Mouse (Mus musculus) kidney, embryonic 14.5 days (tissue): ENCODE data around the gene Exoc3l2. TPM values are rescaled to one million over a fixed set of nuclear protein-coding genes. Genes with fewer than 3 reads are reported as not detected.

ENCODE experiments used
- ATAC-seq: fragments of 200-750 bp; cut with Nextera tagmentation; 2 replicates; pipeline ENCODE4 v1.8.0; 2017; ENCODE audit warnings: moderate number of reproducible peaks, mild to moderate bottlenecking, moderate TSS enrichment, moderate library complexity; ENCODE audit not compliant: low FRiP score, low TSS enrichment
- H3K27ac ChIP-seq: fragments of 300-500 bp; sonication (generic); 2 replicates; pipeline ENCODE4 v1.5.1; 2014; ENCODE audit warnings: low read depth, mild to moderate bottlenecking, low read length, moderate library complexity, mixed read lengths
- H3K27me3 ChIP-seq: fragments of 300-500 bp; sonication (generic); 2 replicates; pipeline ENCODE4 v1.6.1; 2014; ENCODE audit warnings: mild to moderate bottlenecking, low read length; ENCODE audit not compliant: control insufficient read depth, insufficient read depth
- H3K36me3 ChIP-seq: fragments of 300-500 bp; sonication (generic); 2 replicates; pipeline ENCODE4 v1.6.1; 2014; ENCODE audit warnings: low read length, mixed read lengths; ENCODE audit not compliant: control insufficient read depth, insufficient read depth
- H3K4me1 ChIP-seq: fragments of 300-500 bp; sonication (generic); 2 replicates; pipeline ENCODE4 v1.6.1; 2014; ENCODE audit warnings: low read length, mixed read lengths; ENCODE audit not compliant: control insufficient read depth, insufficient read depth
- H3K4me2 ChIP-seq: fragments of 300-500 bp; sonication (generic); replicated peaks from 2 replicates; pipeline ENCODE4 v1.6.1; 2014; ENCODE audit warnings: low read depth, mild to moderate bottlenecking, low read length
- H3K4me3 ChIP-seq: fragments of 300-500 bp; sonication (generic); 2 replicates; pipeline ENCODE4 v1.5.1; 2014; ENCODE audit warnings: mild to moderate bottlenecking, low read length
- H3K9ac ChIP-seq: fragments of 300-500 bp; sonication (generic); 2 replicates; pipeline ENCODE4 v1.6.1; 2014; ENCODE audit warnings: low read depth, mild to moderate bottlenecking, low read length, moderate library complexity
- H3K9me3 ChIP-seq: fragments of 300-500 bp; sonication (generic); 2 replicates; pipeline ENCODE4 v1.6.1; 2016; ENCODE audit warnings: low read length; ENCODE audit not compliant: control insufficient read depth
- WGBS: fragments of 180-500 bp; shearing (Covaris S2); extraction: QIAGEN DNeasy Blood & Tissue Kit; methylation state at CpG from one replicate; pipeline ENCODE4 v1.1.7; 2014; 5-methylcytosine and 5-hydroxymethylcytosine counted together
- polyA plus RNA-seq: library from polyadenylated mRNA; unstranded; fragments of >200 nt; fragmentation: Nextera tagmentation; extraction: Ambion mirVana; gene quantifications from 2 replicates; pipeline ENCODE4 v1.2.1, GENCODE M21; 2014

Gene Exoc3l2
- polyA plus RNA-seq, 1 experiment from 2014 or later = 3.5 TPM

GRCm38 (mm10) chr7:19489525-19489924, 26.4 kb downstream of the Exoc3l2 start:
- peak overlapping the region; percentile 28 for H3K4me3 ChIP-seq
- no peak overlapping the region for H3K9ac ChIP-seq
- H3K4me2 ChIP-seq = peak overlapping the region; percentile 39
- 13% methylated on average over 31 of the region's 31 CpGs for WGBS
- peak; percentile 25; the same call in 1 of the 2 replicates for ATAC-seq
- 0 out of 2 replicates have a peak, but pooled peaks cover 6% of the 10 kb centered on the region for H3K4me1 ChIP-seq
- no peaks in the 10 kb centered on the region for H3K9me3 ChIP-seq
- H3K36me3 ChIP-seq = no peaks in the 10 kb centered on the region
- no peak overlapping the region for H3K27ac ChIP-seq
- H3K27me3 ChIP-seq = peaks cover 38% of the 10 kb centered on the region

GRCm38 (mm10) chr7:19491731-19492130, 28.6 kb downstream of the Exoc3l2 start:
- H3K9ac ChIP-seq = peak overlapping the region; percentile 25; the same call in 1 of the 2 replicates
- H3K27me3 ChIP-seq = peaks cover 37% of the 10 kb centered on the region
- H3K4me2 ChIP-seq = peak overlapping the region; percentile 37
- 6% methylated on average over 26 of the region's 26 CpGs for WGBS
- H3K27ac ChIP-seq = peak overlapping the region; percentile 19; the same call in 1 of the 2 replicates
- 0 out of 2 replicates have a peak, but pooled peaks cover 10% of the 10 kb centered on the region for H3K4me1 ChIP-seq
- no peaks in the 10 kb centered on the region for H3K36me3 ChIP-seq
- no peaks in the 10 kb centered on the region for H3K9me3 ChIP-seq
- peak overlapping the region; percentile 16 for H3K4me3 ChIP-seq
- ATAC-seq = 0 out of 2 replicates have a peak, but pooled peaks have one; percentile 18

GRCm38 (mm10) chr7:19494751-19495474, 31.8 kb downstream of the Exoc3l2 start:
- H3K9me3 ChIP-seq = no peaks in the 10 kb centered on the region
- 0 out of 2 replicates have a peak, but pooled peaks cover 10% of the 10 kb centered on the region for H3K4me1 ChIP-seq
- no peak overlapping the region for H3K4me3 ChIP-seq
- WGBS = 88% methylated on average over 25 of the region's 25 CpGs
- H3K4me2 ChIP-seq = no peak overlapping the region
- no peak overlapping the region for H3K27ac ChIP-seq
- H3K9ac ChIP-seq = no peak overlapping the region; the same call in 1 of the 2 replicates
- H3K36me3 ChIP-seq = no peaks in the 10 kb centered on the region
- peaks cover 21% of the 10 kb centered on the region for H3K27me3 ChIP-seq
- ATAC-seq = no peak

GRCm38 (mm10) chr7:19495521-19496213, 32.5 kb downstream of the Exoc3l2 start:
- no peak overlapping the region for H3K4me3 ChIP-seq
- no peak overlapping the region for H3K4me2 ChIP-seq
- H3K36me3 ChIP-seq = no peaks in the 10 kb centered on the region
- H3K9me3 ChIP-seq = no peaks in the 10 kb centered on the region
- 0 out of 2 replicates have a peak, but pooled peaks cover 10% of the 10 kb centered on the region for H3K4me1 ChIP-seq
- H3K27ac ChIP-seq = no peak overlapping the region
- ATAC-seq = no peak; the same call in 1 of the 2 replicates
- no peak overlapping the region for H3K9ac ChIP-seq
- WGBS = 44% methylated on average over 20 of the region's 20 CpGs
- H3K27me3 ChIP-seq = peaks cover 15% of the 10 kb centered on the region

GRCm38 (mm10) chr7:19496214-19496555, 33.1 kb downstream of the Exoc3l2 start:
- H3K9me3 ChIP-seq = no peaks in the 10 kb centered on the region
- ATAC-seq = no peak
- H3K4me1 ChIP-seq = 0 out of 2 replicates have a peak, but pooled peaks cover 10% of the 10 kb centered on the region
- H3K4me3 ChIP-seq = no peak overlapping the region
- H3K27me3 ChIP-seq = peaks cover 10% of the 10 kb centered on the region
- H3K27ac ChIP-seq = no peak overlapping the region
- WGBS = 57% methylated on average over 5 of the region's 5 CpGs
- no peak overlapping the region for H3K4me2 ChIP-seq
- H3K9ac ChIP-seq = no peak overlapping the region
- H3K36me3 ChIP-seq = no peaks in the 10 kb centered on the region

- 25% methylated on average over 4 of the region's 4 CpGs for WGBS
- no peak for ATAC-seq
- no peak overlapping the region for H3K4me2 ChIP-seq
These were observed 35.2 kb downstream of the Exoc3l2 start for GRCm38 (mm10) chr7:19498326-19498725.

GRCm38 (mm10) chr7:19500420-19501363, 37.6 kb downstream of the Exoc3l2 start:
- H3K4me1 ChIP-seq = 0 out of 2 replicates have a peak, but pooled peaks cover 2% of the 10 kb centered on the region
- no peaks in the 10 kb centered on the region for H3K36me3 ChIP-seq
- no peak overlapping the region for H3K4me2 ChIP-seq
- no peak overlapping the region for H3K27ac ChIP-seq
- ATAC-seq = no peak
- H3K4me3 ChIP-seq = no peak overlapping the region
- no peaks in the 10 kb centered on the region for H3K27me3 ChIP-seq
- H3K9ac ChIP-seq = no peak overlapping the region
- 71% methylated on average over 12 of the region's 12 CpGs for WGBS
- no peaks in the 10 kb centered on the region for H3K9me3 ChIP-seq

More at GRCm38 (mm10) chr7:19498326-19498725, 35.2 kb downstream of the Exoc3l2 start:
- Histone ChIP-seq H3K4me3 (no peak overlapping the region), H3K9ac (no peak overlapping the region), H3K9me3 (no peaks in the 10 kb centered on the region), H3K4me1 (0 out of 2 replicates have a peak, but pooled peaks cover 4% of the 10 kb centered on the region), H3K27ac (no peak overlapping the region), H3K36me3 (no peaks in the 10 kb centered on the region), H3K27me3 (no peaks in the 10 kb centered on the region)

GRCm38 (mm10) chr7:19501658-19502057, 38.5 kb downstream of the Exoc3l2 start:
- H3K36me3 ChIP-seq = no peaks in the 10 kb centered on the region
- no peak overlapping the region for H3K4me3 ChIP-seq
- 84% methylated on average over 4 of the region's 4 CpGs for WGBS
- no peak for ATAC-seq
- H3K4me2 ChIP-seq = no peak overlapping the region
- H3K27me3 ChIP-seq = no peaks in the 10 kb centered on the region
- H3K9ac ChIP-seq = no peak overlapping the region
- no peaks in the 10 kb centered on the region for H3K4me1 ChIP-seq
- H3K27ac ChIP-seq = no peak overlapping the region
- H3K9me3 ChIP-seq = no peaks in the 10 kb centered on the region
